Mouse (Mus musculus) neural tube, embryonic 15.5 days (tissue): ENCODE data around the gene Ssbp2. TPM values are rescaled to one million over a fixed set of nuclear protein-coding genes. Genes with fewer than 3 reads are reported as not detected.

Experiments
- ATAC-seq: fragments of 200-750 bp; cut with Nextera tagmentation; 2 replicates; pipeline ENCODE4 v1.8.0; 2017; ENCODE audit warnings: mild to moderate bottlenecking, moderate TSS enrichment, moderate library complexity; ENCODE audit not compliant: low FRiP score
- H3K27ac ChIP-seq: fragments of 300-500 bp; sonication (generic); replicated peaks from 2 replicates; pipeline ENCODE4 v1.5.1; 2015; ENCODE audit warnings: mild to moderate bottlenecking, inconsistent platforms
- H3K27me3 ChIP-seq: fragments of 300-500 bp; sonication (generic); replicated peaks from 2 replicates; pipeline ENCODE4 v1.6.1; 2015; ENCODE audit warnings: inconsistent platforms
- H3K36me3 ChIP-seq: fragments of 300-500 bp; sonication (generic); 2 replicates; pipeline ENCODE4 v1.6.1; 2015; ENCODE audit warnings: inconsistent platforms
- H3K4me1 ChIP-seq: fragments of 300-500 bp; sonication (generic); 2 replicates; pipeline ENCODE4 v1.6.1; 2015; ENCODE audit warnings: inconsistent platforms
- H3K4me2 ChIP-seq: fragments of 300-500 bp; sonication (generic); 2 replicates; pipeline ENCODE4 v1.6.1; 2015; ENCODE audit warnings: inconsistent platforms, mild to moderate bottlenecking, moderate library complexity
- H3K4me3 ChIP-seq: fragments of 300-500 bp; sonication (generic); replicated peaks from 2 replicates; pipeline ENCODE4 v1.5.1; 2015; ENCODE audit warnings: mild to moderate bottlenecking, inconsistent platforms
- H3K9ac ChIP-seq: fragments of 300-500 bp; sonication (generic); replicated peaks from 2 replicates; pipeline ENCODE4 v1.6.1; 2015; ENCODE audit warnings: mild to moderate bottlenecking, inconsistent platforms
- H3K9me3 ChIP-seq: fragments of 300-500 bp; sonication (generic); replicated peaks from 2 replicates; pipeline ENCODE4 v1.6.1; 2016; ENCODE audit warnings: inconsistent platforms
- WGBS: fragments of 180-500 bp; shearing (Covaris S2); methylation state at CpG from one replicate; pipeline ENCODE4 v1.1.7; 2015; ENCODE audit warnings: mixed read lengths; 5-methylcytosine and 5-hydroxymethylcytosine counted together
- polyA plus RNA-seq: library from polyadenylated mRNA; unstranded; fragments of >200 nt; fragmentation: Nextera tagmentation; extraction: Ambion mirVana; gene quantifications from 2 replicates; pipeline ENCODE4 v1.2.1, GENCODE M21; 2015

The Ssbp2 gene
- polyA plus RNA-seq, 1 experiment from 2014 or later, result 214 TPM

GRCm38 (mm10) chr13:91540145-91541068 lies 80.3 kb downstream of the Ssbp2 start:
- Histone ChIP-seq H3K4me1 (no peaks in the 10 kb centered on the region), H3K36me3 (0 out of 2 replicates have a peak, but pooled peaks cover 3% of the 10 kb centered on the region), H3K9ac (no peak overlapping the region), H3K27me3 (no peaks in the 10 kb centered on the region), H3K9me3 (no peaks in the 10 kb centered on the region), H3K4me2 (no peak overlapping the region), H3K4me3 (no peak overlapping the region), H3K27ac (no peak overlapping the region)
- no peak for ATAC-seq
- WGBS, result 98% methylated on average over 2 of the region's 2 CpGs

GRCm38 (mm10) chr13:91541069-91541429 lies 81.0 kb downstream of the Ssbp2 start:
- Histone ChIP-seq H3K4me1 (no peaks in the 10 kb centered on the region), H3K9ac (no peak overlapping the region), H3K36me3 (0 out of 2 replicates have a peak, but pooled peaks cover 3% of the 10 kb centered on the region), H3K4me2 (no peak overlapping the region), H3K27ac (no peak overlapping the region), H3K4me3 (no peak overlapping the region), H3K27me3 (no peaks in the 10 kb centered on the region), H3K9me3 (no peaks in the 10 kb centered on the region)
- WGBS, result 86% methylated on average over 6 of the region's 6 CpGs
- ATAC-seq, result no peak

- ATAC-seq, result no peak
- Histone ChIP-seq H3K27me3 (no peaks in the 10 kb centered on the region), H3K4me3 (no peak overlapping the region), H3K9me3 (no peaks in the 10 kb centered on the region), H3K4me1 (no peaks in the 10 kb centered on the region), H3K27ac (no peak overlapping the region), H3K9ac (no peak overlapping the region), H3K36me3 (0 out of 2 replicates have a peak, but pooled peaks cover 3% of the 10 kb centered on the region), H3K4me2 (no peak overlapping the region)
- WGBS, result 68% methylated on average over 5 of the region's 5 CpGs
Measured at GRCm38 (mm10) chr13:91543555-91543954, 83.5 kb downstream of the Ssbp2 start.

- ATAC-seq, result no peak
- H3K36me3 ChIP-seq, result 0 out of 2 replicates have a peak, but pooled peaks cover 4% of the 10 kb centered on the region
- WGBS, result 70% methylated on average over 6 of the region's 6 CpGs
- no peak overlapping the region for H3K27ac ChIP-seq
- no peak overlapping the region for H3K4me2 ChIP-seq
- H3K9ac ChIP-seq, result no peak overlapping the region
- no peak overlapping the region for H3K4me3 ChIP-seq
- no peaks in the 10 kb centered on the region for H3K9me3 ChIP-seq
- no peaks in the 10 kb centered on the region for H3K4me1 ChIP-seq
- H3K27me3 ChIP-seq, result no peaks in the 10 kb centered on the region
Measured at GRCm38 (mm10) chr13:91564047-91564446, 104.0 kb downstream of the Ssbp2 start.

- ATAC-seq, result no peak
- H3K4me1 ChIP-seq, result no peaks in the 10 kb centered on the region
- WGBS, result 80% methylated on average over 6 of the region's 6 CpGs
Measured at GRCm38 (mm10) chr13:91564755-91565154, 104.7 kb downstream of the Ssbp2 start.

GRCm38 (mm10) chr13:91581504-91581903 lies 121.4 kb downstream of the Ssbp2 start:
- Histone ChIP-seq H3K4me1 (no peaks in the 10 kb centered on the region), H3K4me2 (no peak overlapping the region), H3K4me3 (no peak overlapping the region), H3K27me3 (no peaks in the 10 kb centered on the region), H3K9ac (no peak overlapping the region), H3K36me3 (no peaks in the 10 kb centered on the region), H3K9me3 (no peaks in the 10 kb centered on the region), H3K27ac (no peak overlapping the region)
- no peak for ATAC-seq

More at GRCm38 (mm10) chr13:91564755-91565154, 104.7 kb downstream of the Ssbp2 start:
- H3K9ac ChIP-seq, result no peak overlapping the region
- no peaks in the 10 kb centered on the region for H3K9me3 ChIP-seq
- no peak overlapping the region for H3K4me2 ChIP-seq
- H3K27me3 ChIP-seq, result no peaks in the 10 kb centered on the region
- H3K4me3 ChIP-seq, result no peak overlapping the region
- 0 out of 2 replicates have a peak, but pooled peaks cover 4% of the 10 kb centered on the region for H3K36me3 ChIP-seq
- no peak overlapping the region for H3K27ac ChIP-seq

GRCm38 (mm10) chr13:91582212-91582611 lies 122.1 kb downstream of the Ssbp2 start:
- Histone ChIP-seq H3K9ac (no peak overlapping the region), H3K4me2 (no peak overlapping the region), H3K9me3 (no peaks in the 10 kb centered on the region), H3K27ac (no peak overlapping the region), H3K4me3 (no peak overlapping the region), H3K36me3 (no peaks in the 10 kb centered on the region), H3K27me3 (no peaks in the 10 kb centered on the region), H3K4me1 (no peaks in the 10 kb centered on the region)
- ATAC-seq, result no peak

- no peak overlapping the region for H3K4me2 ChIP-seq
- H3K27me3 ChIP-seq, result no peaks in the 10 kb centered on the region
- H3K9me3 ChIP-seq, result no peaks in the 10 kb centered on the region
- WGBS, result 81% methylated on average over 5 of the region's 5 CpGs
- H3K27ac ChIP-seq, result no peak overlapping the region
- no peak overlapping the region for H3K9ac ChIP-seq
- H3K36me3 ChIP-seq, result no peaks in the 10 kb centered on the region
- ATAC-seq, result no peak
- no peak overlapping the region for H3K4me3 ChIP-seq
- no peaks in the 10 kb centered on the region for H3K4me1 ChIP-seq
Measured at GRCm38 (mm10) chr13:91586368-91586767, 126.3 kb downstream of the Ssbp2 start.

GRCm38 (mm10) chr13:91588475-91588874 lies 128.4 kb downstream of the Ssbp2 start:
- Histone ChIP-seq H3K36me3 (no peaks in the 10 kb centered on the region), H3K9me3 (no peaks in the 10 kb centered on the region), H3K27ac (no peak overlapping the region), H3K4me2 (no peak overlapping the region), H3K4me1 (no peaks in the 10 kb centered on the region), H3K9ac (no peak overlapping the region), H3K27me3 (no peaks in the 10 kb centered on the region), H3K4me3 (no peak overlapping the region)
- no peak for ATAC-seq
- 37% methylated on average over 2 of the region's 2 CpGs for WGBS

GRCm38 (mm10) chr13:91591863-91592262 lies 131.8 kb downstream of the Ssbp2 start:
- Histone ChIP-seq H3K4me3 (no peak overlapping the region), H3K27ac (no peak overlapping the region), H3K4me1 (no peaks in the 10 kb centered on the region), H3K27me3 (no peaks in the 10 kb centered on the region), H3K9me3 (no peaks in the 10 kb centered on the region), H3K9ac (no peak overlapping the region), H3K4me2 (no peak overlapping the region), H3K36me3 (no peaks in the 10 kb centered on the region)
- ATAC-seq, result no peak
- WGBS, result 75% methylated on average over 4 of the region's 4 CpGs

- ATAC-seq, result no peak
- no peak overlapping the region for H3K27ac ChIP-seq
- H3K9ac ChIP-seq, result no peak overlapping the region
- H3K4me1 ChIP-seq, result no peaks in the 10 kb centered on the region
- H3K4me2 ChIP-seq, result no peak overlapping the region
- H3K9me3 ChIP-seq, result no peaks in the 10 kb centered on the region
- H3K4me3 ChIP-seq, result no peak overlapping the region
- no peaks in the 10 kb centered on the region for H3K27me3 ChIP-seq
- 93% methylated on average over 1 of the region's 1 CpGs for whole genome bisulfite sequencing
- no peaks in the 10 kb centered on the region for H3K36me3 ChIP-seq
Measured at GRCm38 (mm10) chr13:91595284-91595683, 135.2 kb downstream of the Ssbp2 start.

GRCm38 (mm10) chr13:91599594-91599993 lies 139.5 kb downstream of the Ssbp2 start:
- no peaks in the 10 kb centered on the region; the same call in 1 of the 2 replicates for H3K36me3 ChIP-seq
- H3K4me3 ChIP-seq, result no peak overlapping the region
- ATAC-seq, result no peak
- H3K9ac ChIP-seq, result no peak overlapping the region
- no peaks in the 10 kb centered on the region for H3K27me3 ChIP-seq
- no peak overlapping the region for H3K4me2 ChIP-seq
- 95% methylated on average over 3 of the region's 3 CpGs for WGBS
- no peaks in the 10 kb centered on the region for H3K9me3 ChIP-seq
- H3K4me1 ChIP-seq, result no peaks in the 10 kb centered on the region
- no peak overlapping the region for H3K27ac ChIP-seq
